Mouse (Mus musculus): ENCODE data around the gene Ddx1.

The Ddx1 gene
- long read RNA-seq, experiment 1, full-length matches to known transcripts = 62 of 75 reads
- long read RNA-seq, experiment 1, partial matches to known transcripts = 9 of 75 reads
- long read RNA-seq, experiment 1, other reads (novel, unspliced or antisense) = 4 of 75 reads
- long read RNA-seq, experiment 2, full-length matches to known transcripts = 63 of 78 reads
- long read RNA-seq, experiment 2, partial matches to known transcripts = 11 of 78 reads
- long read RNA-seq, experiment 2, other reads (novel, unspliced or antisense) = 4 of 78 reads

DNA sequence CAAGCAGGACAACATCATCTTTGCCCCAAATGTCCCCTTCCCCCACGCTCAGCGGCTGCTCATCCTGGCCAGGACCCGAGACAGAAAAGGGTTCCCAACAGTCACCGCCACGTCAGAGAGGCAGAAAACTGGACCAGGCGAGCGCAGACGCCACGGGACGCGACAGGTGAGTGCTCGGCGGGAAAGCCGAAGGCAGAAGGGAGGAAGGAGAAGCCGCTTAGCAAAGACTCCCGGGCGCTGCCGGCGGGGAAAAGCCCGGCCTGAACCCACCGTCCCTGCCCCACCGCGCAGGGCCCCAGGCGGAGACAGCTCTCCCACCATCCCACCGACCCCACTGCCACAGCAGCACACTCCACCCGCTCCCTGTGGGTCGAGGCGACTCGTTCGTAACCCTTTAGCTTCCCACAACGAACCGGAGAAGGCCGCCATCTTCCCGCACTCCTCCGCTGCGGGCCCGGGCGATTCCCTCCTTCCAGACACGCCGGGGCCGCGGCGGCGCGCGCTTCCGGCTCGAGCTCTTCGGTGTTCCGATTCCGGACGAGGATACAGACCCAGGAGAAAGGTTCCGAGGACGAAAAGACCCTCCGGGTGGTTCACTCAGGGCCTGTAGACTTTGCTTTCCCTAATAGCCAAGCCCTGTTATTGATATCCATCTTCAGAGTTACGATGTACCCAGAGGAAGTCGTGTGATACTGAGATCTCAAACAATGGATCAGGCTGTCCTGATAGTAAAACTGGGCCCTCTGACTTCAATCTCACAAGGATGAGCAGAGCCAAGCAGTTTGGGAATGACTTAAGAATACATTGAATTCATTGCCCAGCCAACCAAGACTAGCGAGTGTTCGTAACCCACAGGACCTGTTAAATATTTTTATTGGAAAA is at the start of gene Ddx1:
Ddx1 (minus strand) TSS at position 523 of the 882 bp plus-strand sequence.
- intact Hi-C loops (cut with DNase I) = no loop called here

DNA sequence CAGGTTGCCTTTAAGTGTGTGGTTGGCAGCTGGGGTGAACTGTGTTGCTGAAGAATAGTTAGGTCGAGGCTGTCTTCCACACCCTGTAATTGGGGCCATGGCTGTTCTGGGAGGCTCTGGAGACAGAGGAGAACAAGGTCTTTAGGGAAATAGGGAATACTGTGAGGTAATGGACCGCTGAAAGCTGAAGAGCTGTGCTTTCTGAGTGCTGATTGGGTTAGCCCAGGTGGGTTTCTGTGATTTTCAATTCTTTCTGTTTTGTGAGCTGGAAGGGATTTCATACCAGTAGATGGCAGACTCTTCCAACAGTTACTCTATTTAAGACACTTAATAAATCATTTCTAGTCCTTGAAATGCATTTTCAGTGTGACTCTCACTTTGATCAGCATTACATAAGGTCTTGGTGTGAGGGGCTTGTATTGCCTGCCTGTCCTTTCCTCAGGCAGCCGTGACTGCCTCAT is 44.4 kb upstream of the Ddx1 start:
- intact Hi-C loops (cut with DNase I) = no loop called here

DNA sequence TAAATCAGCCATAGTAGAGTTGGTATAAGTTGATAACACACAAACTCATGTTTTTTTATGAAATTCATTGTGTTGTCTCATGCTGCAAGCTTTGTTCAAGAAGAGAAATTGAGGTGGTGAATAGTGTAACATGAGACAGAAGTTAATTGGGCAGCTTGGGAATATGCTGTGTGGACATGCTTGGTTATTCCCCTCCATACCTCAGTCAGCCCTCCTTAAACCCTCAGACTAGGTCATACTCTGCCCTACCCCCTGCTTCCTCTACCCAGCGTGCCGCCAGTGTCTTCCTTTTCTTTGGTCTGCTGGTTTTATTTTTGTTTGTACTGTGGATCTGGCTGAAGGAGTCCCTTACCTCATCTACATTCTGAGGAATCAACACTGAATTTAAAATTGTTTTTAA is 42.4 kb upstream of the Ddx1 start:
- intact Hi-C loops (cut with DNase I) = no loop called here

DNA sequence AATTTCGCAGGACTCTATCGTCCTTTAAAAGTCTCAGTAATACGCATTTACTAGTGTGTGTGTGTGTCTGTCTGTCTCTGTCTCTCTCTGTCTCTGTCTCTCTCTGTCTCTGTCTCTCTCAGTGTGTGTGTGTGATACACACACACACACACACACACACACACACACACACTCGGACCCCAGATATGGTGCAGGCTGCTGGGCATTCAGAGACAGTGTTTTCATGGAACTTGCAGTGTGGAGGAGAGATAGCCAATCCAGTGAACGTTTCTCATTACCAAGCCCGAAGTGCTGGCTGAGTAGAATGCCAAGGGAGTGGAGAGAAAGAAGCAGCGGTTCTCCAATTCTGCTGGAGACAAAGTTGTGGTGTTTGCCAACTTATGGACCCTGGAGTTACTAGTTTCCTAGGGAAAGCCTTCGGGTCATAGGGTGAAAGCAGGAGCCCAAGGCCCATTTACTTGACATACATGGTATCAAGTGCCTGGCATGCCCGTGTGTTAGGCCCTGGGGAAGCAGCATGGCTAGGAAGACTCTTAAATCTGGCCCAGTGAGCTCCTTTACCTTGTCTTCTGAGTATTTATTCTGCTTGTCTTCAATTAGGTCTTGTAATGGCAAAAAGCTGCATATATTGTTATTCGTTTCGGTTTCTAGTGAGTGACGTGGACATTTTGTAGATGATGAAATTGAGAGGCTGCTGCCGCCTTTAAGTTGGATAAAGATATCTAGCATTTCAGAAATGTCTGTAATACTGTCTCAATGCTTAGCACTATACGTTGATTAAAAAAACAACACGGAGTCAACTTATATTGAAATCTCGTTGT is 20.8 kb upstream of the Ddx1 start:
- intact Hi-C loops (cut with DNase I) = no loop called here

DNA sequence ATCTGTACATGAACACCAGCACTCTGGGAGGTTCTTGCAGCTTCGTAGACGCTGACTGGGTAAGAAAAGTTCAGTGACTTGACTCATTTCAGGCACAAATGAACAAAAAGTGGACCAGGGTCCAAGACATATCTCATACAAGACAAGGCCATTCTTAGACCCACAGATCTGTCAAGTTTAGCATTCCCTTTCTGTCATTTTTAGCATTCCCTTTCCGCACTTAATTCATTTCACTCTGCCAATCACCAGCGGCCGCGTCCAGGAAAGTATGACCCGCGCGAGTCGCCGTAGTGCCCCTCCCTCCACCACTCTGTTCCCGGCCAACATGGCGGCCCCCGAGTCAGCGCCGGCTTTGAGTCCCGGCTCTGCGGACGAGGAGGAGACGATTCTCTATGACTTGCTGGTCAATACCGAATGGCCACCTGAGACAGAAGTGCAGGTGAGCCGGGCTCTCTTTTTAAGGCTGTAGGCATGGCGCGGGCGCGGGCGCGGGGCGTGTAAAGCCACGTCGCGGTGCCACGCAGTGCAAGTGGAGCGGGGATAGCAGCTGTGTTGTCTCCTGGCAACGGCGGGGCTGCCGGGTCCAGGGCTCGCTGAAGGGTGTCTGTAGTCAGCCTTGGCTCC is 19.9 kb upstream of the Ddx1 start, which contains the start of gene Nbas:
Nbas (plus strand) TSS at position 308 of the 624 bp plus-strand sequence.
- intact Hi-C loops (cut with DNase I) = no loop called here

DNA sequence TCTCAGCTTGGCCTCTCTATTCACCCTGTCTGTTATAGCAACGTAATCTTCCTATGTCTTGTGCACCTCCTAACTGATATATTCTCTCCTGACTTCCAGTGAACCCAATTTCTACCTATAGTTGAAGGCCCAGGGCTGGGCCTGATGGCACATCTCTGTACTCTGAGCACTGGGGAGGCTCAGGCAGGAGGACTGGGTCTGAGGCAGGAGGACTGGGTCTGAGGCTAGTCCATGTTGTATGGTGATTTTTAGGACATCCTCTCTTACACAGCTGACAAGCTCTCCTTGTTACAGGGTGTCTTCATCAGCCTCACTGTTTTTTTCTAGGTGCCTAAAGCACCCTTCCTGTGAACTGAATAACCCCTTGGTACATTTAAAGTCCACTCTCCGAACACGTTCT is 19.4 kb upstream of the Ddx1 start:
- intact Hi-C loops (cut with DNase I) = no loop called here

DNA sequence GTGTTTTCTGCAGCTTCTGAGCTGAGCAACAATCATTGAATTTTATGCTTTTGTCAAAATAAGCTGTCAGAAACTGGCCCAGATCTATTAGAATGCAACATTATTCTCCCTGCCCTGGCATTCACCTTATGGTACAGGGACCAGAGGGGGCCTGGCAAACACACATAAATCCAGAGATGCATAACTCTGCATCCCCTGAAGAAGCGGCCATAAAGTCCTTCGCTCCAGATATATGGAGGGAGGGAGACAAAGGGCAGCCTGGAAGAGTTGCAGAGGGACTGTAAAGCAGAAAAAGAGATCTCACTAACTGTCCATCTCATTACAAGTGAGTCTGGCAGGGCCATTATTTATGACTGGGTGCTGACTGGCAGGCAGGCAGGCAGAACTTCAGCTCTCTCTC is 6.7 kb upstream of the Ddx1 start:
- intact Hi-C loops (cut with DNase I) = no loop called here

DNA sequence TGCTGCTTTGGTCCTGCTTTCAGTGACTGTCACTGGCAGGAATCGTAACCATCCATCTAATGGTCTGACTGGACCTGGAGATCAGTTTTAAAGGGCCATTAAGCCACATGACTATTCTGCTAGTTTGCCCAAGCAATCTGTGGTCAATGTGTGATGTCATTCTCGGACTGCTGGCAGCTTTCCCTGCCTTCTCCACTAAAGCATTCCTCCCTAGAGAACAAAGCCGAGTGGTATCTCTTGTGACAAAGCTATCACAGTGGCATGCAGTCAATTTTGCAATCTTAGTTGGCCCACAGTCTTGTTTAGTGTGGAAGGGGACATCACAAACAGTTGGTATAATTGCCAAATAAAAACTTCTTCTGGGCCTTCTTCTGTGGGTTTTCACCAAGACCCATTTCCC is 6.1 kb upstream of the Ddx1 start:
- intact Hi-C loops (cut with DNase I) = no loop called here

DNA sequence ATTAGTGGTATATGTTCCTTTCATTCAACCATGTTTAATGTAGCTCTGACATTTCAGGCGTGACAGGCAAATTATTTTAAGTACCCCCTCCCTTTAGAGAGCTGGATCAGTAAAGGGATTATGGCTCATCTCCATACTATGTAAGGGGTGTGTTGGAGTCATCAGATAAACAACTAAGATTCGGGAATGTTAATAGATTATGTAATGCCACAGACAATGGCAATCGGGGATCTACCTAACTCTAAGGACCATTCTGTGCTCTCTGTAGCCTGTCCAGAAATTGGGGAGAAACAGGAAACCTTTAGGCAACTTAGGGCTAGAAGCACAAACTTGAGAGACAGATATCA is 533 bp upstream of the Ddx1 start:
- intact Hi-C loops (cut with DNase I) = no loop called here

DNA sequence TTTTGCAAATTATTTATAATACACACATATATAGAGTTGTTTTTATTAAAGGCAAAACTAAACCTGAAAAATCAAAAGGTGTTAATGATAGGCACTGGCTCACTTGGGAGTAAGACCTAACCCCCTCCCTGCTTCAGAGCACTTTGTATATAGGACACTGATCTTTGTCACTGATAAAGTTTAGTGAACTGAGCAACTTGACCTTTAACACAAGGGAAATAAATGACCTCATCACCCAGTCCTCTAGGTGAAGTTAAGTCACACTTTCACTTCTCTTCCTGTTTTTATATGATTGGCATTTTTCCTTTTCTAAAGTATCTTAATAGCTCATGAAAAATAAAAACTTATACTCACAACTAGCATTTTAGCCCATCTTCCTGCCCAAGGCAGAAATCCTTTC is 6.6 kb downstream of the Ddx1 start:
- intact Hi-C loops (cut with DNase I) = no loop called here

DNA sequence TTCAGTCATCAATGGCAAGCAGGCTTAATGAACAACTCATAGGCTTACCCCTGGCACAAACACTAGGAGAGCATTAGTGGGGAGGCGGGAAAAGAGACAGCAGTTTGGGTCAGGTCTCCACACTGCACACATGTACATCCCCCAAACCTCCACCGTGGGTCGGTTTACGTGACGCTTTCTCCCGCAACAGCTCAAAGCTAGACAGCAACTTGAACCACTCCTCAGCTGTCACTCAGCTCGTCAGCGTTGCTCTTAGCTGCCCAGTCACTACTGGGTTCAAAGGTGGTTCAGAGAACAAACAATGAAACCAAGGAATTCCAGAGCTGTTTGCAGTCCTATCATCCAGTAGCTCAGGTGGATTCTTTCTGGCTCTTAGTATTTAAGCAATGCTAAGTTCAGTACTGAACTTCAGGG is 30.9 kb downstream of the Ddx1 start:
- intact Hi-C loops (cut with DNase I) = no loop called here

DNA sequence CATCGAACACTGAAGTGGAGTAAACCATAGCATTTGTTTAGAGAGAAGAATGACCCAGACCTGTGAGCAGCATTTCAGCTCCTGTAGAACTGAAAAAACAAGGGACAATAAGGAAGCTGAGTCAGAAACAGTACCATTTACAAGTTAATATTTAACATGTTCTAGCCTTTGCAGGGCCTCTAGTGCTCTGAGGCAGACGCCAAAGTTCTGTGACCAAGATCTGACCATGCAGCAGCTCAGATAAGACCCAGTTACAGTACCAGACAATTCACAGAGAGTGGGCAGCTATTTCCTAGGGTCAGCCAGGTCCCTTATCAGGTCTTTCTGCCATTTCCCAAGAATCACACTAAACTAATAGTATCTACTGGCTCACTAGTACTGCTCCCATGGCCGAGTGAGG is 31.4 kb downstream of the Ddx1 start:
- intact Hi-C loops (cut with DNase I) = no loop called here

DNA sequence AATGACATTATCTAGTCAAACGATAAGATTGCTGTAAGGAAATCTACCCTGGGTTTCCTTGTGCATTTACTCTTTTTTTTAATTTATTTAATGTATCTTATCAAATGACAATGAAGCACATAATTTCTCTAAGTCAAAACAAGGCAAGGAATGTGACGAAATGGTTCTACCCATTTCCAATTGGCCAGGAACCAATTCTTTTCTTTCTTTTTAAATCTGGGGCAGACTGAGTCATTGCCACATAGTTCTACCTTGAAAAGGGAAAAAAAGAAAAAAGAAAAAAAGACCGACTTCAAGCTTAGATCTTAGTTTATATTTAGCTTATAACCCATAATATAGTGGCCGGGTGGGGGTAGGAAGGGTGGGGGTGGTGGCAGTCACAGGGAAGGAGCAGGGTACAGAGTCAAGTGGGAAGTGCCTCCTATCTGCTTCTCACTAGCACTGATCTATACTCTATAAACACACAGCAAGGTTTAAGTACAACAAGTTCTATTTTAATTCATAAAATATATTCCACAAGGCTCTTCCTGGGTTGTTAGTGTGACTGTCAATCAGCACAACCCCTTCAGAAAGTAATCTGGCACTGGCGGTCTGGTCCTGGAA is 32.4 kb downstream of the Ddx1 start:
- intact Hi-C loops (cut with DNase I) = no loop called here

DNA sequence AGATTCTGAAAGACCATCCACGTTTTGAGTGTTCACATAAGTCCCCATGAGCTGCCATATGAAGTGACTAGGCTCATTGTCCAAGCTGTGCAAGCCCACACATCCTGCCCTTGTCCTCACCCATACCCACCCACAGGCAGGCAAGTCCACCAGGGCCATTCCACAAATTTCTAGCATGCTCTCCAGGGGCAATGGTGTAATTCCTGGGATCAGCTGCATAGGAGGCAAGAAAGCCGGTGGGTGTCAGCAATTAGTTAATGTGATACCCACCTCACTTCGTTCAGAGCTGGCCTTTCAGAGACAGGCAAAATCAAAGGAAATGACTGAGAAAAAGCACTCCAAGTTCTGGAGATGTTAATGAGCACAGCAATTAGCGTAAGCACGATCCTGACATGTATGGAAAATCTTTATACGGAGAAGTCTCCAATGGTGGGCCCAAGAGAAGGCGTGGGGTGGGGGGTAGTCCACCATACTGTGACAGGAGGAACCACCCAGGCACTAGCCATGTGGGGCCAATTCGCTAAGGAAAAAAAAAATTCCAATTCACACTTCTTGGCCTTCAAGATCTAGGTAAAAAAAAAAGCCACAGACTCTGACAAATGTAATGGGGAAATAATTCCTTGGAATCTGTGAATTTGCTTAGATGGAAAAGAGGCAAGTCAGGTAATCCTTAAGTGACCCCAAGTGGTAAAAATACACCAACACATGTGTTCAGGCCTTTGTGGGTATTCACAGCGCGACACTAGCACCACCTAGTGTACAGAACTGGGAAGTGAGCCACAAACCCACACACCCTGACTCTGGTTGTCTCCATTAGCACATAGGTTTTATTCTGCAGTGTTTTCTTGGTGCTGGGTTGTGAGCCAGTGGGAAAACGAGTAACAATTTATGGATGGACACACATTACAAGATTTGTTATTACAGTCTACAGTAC is 34.4 kb downstream of the Ddx1 start:
- intact Hi-C loops (cut with DNase I) = loop anchor here (1.0 to 5.0 kb wide), 5 partner anchors 272 to 892 kb away; no protein-coding TSS in a partner anchor

DNA sequence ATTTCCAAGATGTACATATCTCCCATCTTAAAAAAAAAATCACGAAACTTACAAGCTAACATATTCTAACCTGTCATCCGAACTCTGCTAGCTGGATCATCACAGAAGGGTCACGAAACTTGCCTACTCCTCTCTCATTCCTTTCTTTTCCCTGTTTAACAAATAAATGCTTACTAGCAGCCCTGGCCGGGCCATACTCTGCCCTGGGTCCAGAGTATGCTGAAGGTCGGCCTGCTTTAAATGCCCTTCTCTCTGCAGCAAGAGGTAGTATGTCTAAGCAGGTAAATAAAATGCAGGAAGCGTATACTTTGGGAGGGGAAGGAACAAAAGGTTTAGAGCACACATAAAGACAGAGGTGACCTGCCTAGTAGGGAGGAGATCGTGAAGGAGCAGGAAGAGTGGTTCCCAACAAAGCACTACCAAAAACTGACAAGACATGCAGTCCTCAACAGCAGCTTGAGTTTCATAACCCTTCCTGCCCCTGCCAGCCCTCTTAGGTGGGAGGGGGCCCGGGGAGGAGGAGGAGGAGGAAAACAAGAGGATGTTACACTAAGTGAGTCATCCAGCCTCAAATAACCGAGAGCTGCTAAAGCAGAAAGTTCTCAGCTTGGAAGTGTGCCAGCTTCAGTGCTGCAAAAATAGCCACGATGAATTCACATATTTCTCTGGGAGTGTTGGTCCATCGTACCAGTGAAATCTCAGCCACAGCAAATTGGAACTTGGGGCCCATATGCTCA is 37.1 kb downstream of the Ddx1 start:
- intact Hi-C loops (cut with DNase I) = loop anchor here (5.0 kb wide), 2 partner anchors 430 to 890 kb away; no protein-coding TSS in a partner anchor

DNA sequence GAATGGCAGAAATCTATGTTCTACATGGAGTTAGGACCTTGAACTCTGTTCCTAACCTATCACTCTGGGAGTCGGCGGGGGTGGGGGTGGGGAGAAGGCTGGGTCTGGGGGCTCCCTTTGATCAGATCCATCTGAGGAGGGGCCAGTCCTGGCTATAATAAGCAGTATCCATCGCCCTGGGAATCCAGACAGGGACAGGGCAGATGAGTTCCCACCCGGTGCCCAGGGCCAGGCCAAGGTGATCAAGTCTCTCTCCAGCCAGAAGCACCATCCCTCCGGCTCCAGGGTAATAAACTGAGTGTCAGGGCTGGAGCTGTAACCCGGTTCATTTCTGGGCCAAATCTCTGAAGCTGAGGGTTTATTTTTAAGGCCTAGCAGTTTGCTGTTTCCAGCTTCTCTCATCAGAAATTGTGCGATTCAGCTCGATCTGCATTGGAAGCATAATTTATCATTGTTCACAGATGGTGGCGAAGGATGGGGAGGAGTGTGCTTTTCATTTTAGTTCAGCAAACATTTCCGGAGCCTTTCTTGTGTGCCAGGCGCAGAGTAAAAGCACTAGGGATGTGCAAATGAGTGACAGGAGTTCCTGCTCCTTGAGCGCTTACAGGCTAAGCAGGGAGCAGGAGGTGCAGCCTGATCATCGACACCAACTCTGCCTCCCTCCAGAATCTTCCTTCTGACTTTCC is 39.2 kb downstream of the Ddx1 start:
- intact Hi-C loops (cut with DNase I) = loop anchor here (5.0 kb wide), 2 partner anchors 428 to 888 kb away; no protein-coding TSS in a partner anchor

DNA sequence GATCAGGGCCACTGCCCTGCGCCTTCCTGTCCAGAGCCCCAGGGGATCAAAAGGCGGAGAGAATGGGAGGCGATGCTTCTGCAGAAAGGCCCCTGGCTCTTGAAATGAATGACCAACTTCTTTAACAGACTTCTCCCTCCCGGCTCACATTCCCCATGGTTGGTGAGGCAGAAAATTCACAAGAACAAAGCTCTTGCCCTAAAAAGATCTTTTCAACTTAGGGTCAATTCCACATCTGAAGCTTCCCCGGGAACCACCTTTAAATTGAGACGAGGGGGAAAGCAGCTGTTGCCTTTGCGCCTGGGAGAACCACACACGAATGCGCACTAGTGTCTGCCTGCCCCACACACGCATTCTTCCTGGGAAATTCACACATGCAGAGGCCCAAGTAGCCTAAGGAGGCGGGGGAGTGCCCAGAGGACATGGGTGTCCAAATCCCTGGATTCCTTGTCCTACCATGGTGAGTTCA is 40.0 kb downstream of the Ddx1 start:
- intact Hi-C loops (cut with DNase I) = no loop called here

DNA sequence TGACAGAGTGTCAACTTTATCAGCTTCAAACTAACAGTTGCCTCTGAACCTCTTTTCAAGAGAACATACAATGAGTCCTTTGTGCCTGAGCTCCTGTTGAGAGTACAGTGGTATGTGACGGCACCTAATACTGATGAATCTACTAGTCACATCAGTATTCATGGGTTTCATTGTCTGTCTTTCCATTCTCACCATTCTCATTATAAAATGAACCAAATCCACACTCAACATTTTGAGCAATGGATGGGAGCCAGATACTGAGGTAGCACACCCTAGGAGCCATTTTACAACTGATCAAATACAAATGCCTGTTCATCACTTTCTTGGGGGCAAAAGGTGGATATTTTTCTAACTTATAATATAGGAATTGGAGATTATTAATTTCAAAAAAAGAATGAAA is 40.5 kb downstream of the Ddx1 start:
- intact Hi-C loops (cut with DNase I) = no loop called here
